8 mouse cellular contexts compared by ENCODE assay signal in genomic region chr3:58577067-58577503, GRCm38 (mm10). TPM values are rescaled to one million over a fixed set of nuclear protein-coding genes. Genes with fewer than 3 reads are reported as not detected.
DNase-seq lines count a peak whose midpoint lies in the region; ATAC-seq and TF ChIP-seq lines count a peak whose summit lies in the region.

No protein-coding gene starts in this region.

- H3K4me3 ChIP-seq in layer of hippocampus, adult 2 months = peak overlapping the region; percentile 84
- H3K4me3 ChIP-seq in bone marrow, adult 2 months (replicated peaks; ENCODE audit: control insufficient read depth, low read depth, low read length) = peak overlapping the region; percentile 83
- peak overlapping the region; percentile 94 for H3K4me3 ChIP-seq in forebrain, embryonic 15.5 days
- H3K4me3 ChIP-seq in liver, adult 2 months (ENCODE audit: insufficient read depth, low read depth, low read length) = peak overlapping the region; percentile 98
- H3K4me3 ChIP-seq in myocyte = peak overlapping the region; percentile 59

- no peaks in the 10 kb centered on the region for H3K4me1 ChIP-seq in bone marrow, adult 2 months (ENCODE audit: control insufficient read depth, insufficient read depth, low read length)
- H3K4me1 ChIP-seq in forebrain, embryonic 15.5 days = peaks cover 22% of the 10 kb centered on the region
- peaks cover 15% of the 10 kb centered on the region for H3K4me1 ChIP-seq in liver, adult 2 months (ENCODE audit: control insufficient read depth, insufficient read depth, low read length)

- WGBS in bone marrow, adult 2 months = under 1% methylated on average over 36 of the region's 36 CpGs
- 0% methylated on average over 36 of the region's 36 CpGs for WGBS in forebrain, embryonic 15.5 days
- WGBS in liver, adult 2 months = under 1% methylated on average over 36 of the region's 36 CpGs

- H3K27me3 ChIP-seq in forebrain, embryonic 15.5 days = no peaks in the 10 kb centered on the region
- H3K27me3 ChIP-seq in liver, adult 2 months (ENCODE audit: control insufficient read depth, insufficient read depth, low read length) = no peaks in the 10 kb centered on the region
- H3K27me3 ChIP-seq in myocyte (ENCODE audit: control insufficient read depth, insufficient read depth, insufficient read length) = no peaks in the 10 kb centered on the region

- H3K79me2 ChIP-seq in liver, adult 2 months (ENCODE audit: control insufficient read depth, insufficient read depth, low read length) = peaks cover 13% of the 10 kb centered on the region
- H3K79me2 ChIP-seq in myocyte (ENCODE audit: control insufficient read depth, insufficient read depth) = peaks cover 51% of the 10 kb centered on the region

- H3K9ac ChIP-seq in forebrain, embryonic 15.5 days (replicated peaks) = peak overlapping the region; percentile 97
- H3K9ac ChIP-seq in liver, adult 2 months (ENCODE audit: low read depth, low read length) = peak overlapping the region; percentile 98

- H3K36me3 ChIP-seq in forebrain, embryonic 15.5 days = no peaks in the 10 kb centered on the region
- peaks cover 2% of the 10 kb centered on the region; the same call in 1 of the 2 replicates for H3K36me3 ChIP-seq in liver, adult 2 months (ENCODE audit: control insufficient read depth, insufficient read depth, low read length)
- peaks cover 8% of the 10 kb centered on the region for H3K36me3 ChIP-seq in myocyte (ENCODE audit: control insufficient read depth, insufficient read depth)

- ATAC-seq in forebrain, embryonic 15.5 days (replicated peaks) = peak; percentile 85

- H3K4me2 ChIP-seq in forebrain, embryonic 15.5 days (replicated peaks) = peak overlapping the region; percentile 52
- H3K4me2 ChIP-seq in myocyte (ENCODE audit: low read depth) = peak overlapping the region; percentile 55

- no peak; the same call in 1 of the 2 replicates for TF ChIP-seq CTCF in layer of hippocampus, adult 2 months (conservative IDR thresholded peaks at IDR 0.05)
- TF ChIP-seq CTCF in bone marrow, adult 2 months (IDR thresholded peaks at IDR 0.05; ENCODE audit: control insufficient read depth, insufficient read depth, low read length) = no peak
- TF ChIP-seq CTCF in liver, adult 2 months (IDR thresholded peaks at IDR 0.05; ENCODE audit: low read depth, low read length) = no peak

- peak overlapping the region; percentile 93 for H3ac ChIP-seq in myocyte (ENCODE audit: control insufficient read depth, insufficient read length)

- DNase-seq in layer of hippocampus, adult 2 months (ENCODE audit: low spot score in 2 of 2) = peak; percentile 29 to 39
- no peak for DNase-seq in layer of hippocampus, adult 18-20 months (ENCODE audit: low spot score in 2 of 2)
- peak; percentile 51 for DNase-seq in kidney, adult 11 months
- peak; percentile 79 for DNase-seq in liver, adult 2 months (ENCODE audit: extremely low read depth, low read depth, low spot score)
- no peak for DNase-seq in ovary, postnatal 36 days (ENCODE audit: low spot score)

- H3K9me3 ChIP-seq in forebrain, embryonic 15.5 days = no peaks in the 10 kb centered on the region

- TF ChIP-seq POLR2A in bone marrow, adult 2 months (IDR thresholded peaks at IDR 0.05; ENCODE audit: borderline replicate concordance, control insufficient read depth, low read depth, low read length) = no peak
- TF ChIP-seq POLR2A in liver, adult 2 months (IDR thresholded peaks at IDR 0.05; ENCODE audit: extremely low read depth, insufficient read depth, low read length) = no peak
- no peak for TF ChIP-seq POLR2A in myocyte (IDR thresholded peaks at IDR 0.05; ENCODE audit: insufficient read length, low read depth)

- peak overlapping the region; percentile 97 for H3K27ac ChIP-seq in layer of hippocampus, adult 2 months
- peak overlapping the region; percentile 98 for H3K27ac ChIP-seq in bone marrow, adult 2 months (ENCODE audit: control insufficient read depth, insufficient read depth, low read depth, low read length, poor library complexity)
- peak overlapping the region; percentile 99 for H3K27ac ChIP-seq in forebrain, embryonic 15.5 days (replicated peaks)
- H3K27ac ChIP-seq in liver, adult 2 months (replicated peaks; ENCODE audit: insufficient read depth, low read depth, low read length) = peak overlapping the region; percentile 93

TF ChIP-seq in myocyte, 11 proteins besides CTCF, POLR2A, EP300 and RAD21:
- TF ChIP-seq E2F4 (IDR thresholded peaks at IDR 0.05; ENCODE audit: insufficient read depth) (no peak), USF1 (IDR thresholded peaks at IDR 0.05; ENCODE audit: low read depth) (no peak), TCF12 (IDR thresholded peaks at IDR 0.05; ENCODE audit: insufficient read depth, poor library complexity, severe bottlenecking) (no peak), REST (IDR thresholded peaks at IDR 0.05; ENCODE audit: insufficient read depth, insufficient read length) (no peak)

RNA-seq across cellular contexts. Expression of gene Selenot, which starts 0.6 kb away (rescaled TPM):
- total RNA-seq in layer of hippocampus, adult 2 months (2021) = 100 to 1,000 TPM; 144 to 148 TPM
- 100 to 1,000 TPM; 146 to 147 TPM for total RNA-seq in layer of hippocampus, adult 18-20 months (2021)
- polyA plus RNA-seq in bone marrow, adult 2 months (2011; ENCODE audit: insufficient read depth, insufficient read length, low replicate concordance, missing spikeins) = 26.7 and 31.9 TPM in 2 replicates
- polyA plus RNA-seq in forebrain, embryonic 15.5 days (2015; fragmentation: Nextera tagmentation; extraction: Ambion mirVana) = 19.4 and 21.4 TPM in 2 replicates
- total RNA-seq in liver, adult 2 months (2014; rRNA removed) = 145 and 147 TPM in 2 replicates
- 41.5 and 46.8 TPM in 2 replicates for polyA plus RNA-seq in liver, adult 2 months (2012; rRNA removed)
- polyA plus RNA-seq in myocyte (2012; fragmentation: generic; extraction: Trizol) = 35.6 TPM

RNA-seq across cellular contexts. Expression of gene Serp1, which starts 51.4 kb away (rescaled TPM):
- total RNA-seq in layer of hippocampus, adult 2 months (2021) = 10 to 100 TPM; 22.3 to 22.7 TPM
- total RNA-seq in layer of hippocampus, adult 18-20 months (2021) = 10 to 100 TPM; 21.8 to 22.5 TPM
- polyA plus RNA-seq in bone marrow, adult 2 months (2011; ENCODE audit: insufficient read depth, insufficient read length, low replicate concordance, missing spikeins) = 23.7 and 30.7 TPM in 2 replicates
- 87.1 and 87.6 TPM in 2 replicates for polyA plus RNA-seq in forebrain, embryonic 15.5 days (2015; fragmentation: Nextera tagmentation; extraction: Ambion mirVana)
- 165 and 177 TPM in 2 replicates for total RNA-seq in liver, adult 2 months (2014; rRNA removed)
- 45.5 and 54.5 TPM in 2 replicates for polyA plus RNA-seq in liver, adult 2 months (2012; rRNA removed)
- 28.3 TPM for polyA plus RNA-seq in myocyte (2012; fragmentation: generic; extraction: Trizol)

RNA-seq across cellular contexts. Expression of gene Eif2a, which starts 51.5 kb away (rescaled TPM):
- total RNA-seq in layer of hippocampus, adult 2 months (2021) = 10 to 100 TPM; 43.3 to 52.2 TPM
- total RNA-seq in layer of hippocampus, adult 18-20 months (2021) = 10 to 100 TPM; 44.1 to 48.3 TPM
- polyA plus RNA-seq in bone marrow, adult 2 months (2011; ENCODE audit: insufficient read depth, insufficient read length, low replicate concordance, missing spikeins) = 21.5 and 34.5 TPM in 2 replicates
- polyA plus RNA-seq in forebrain, embryonic 15.5 days (2015; fragmentation: Nextera tagmentation; extraction: Ambion mirVana) = 47.1 and 49.5 TPM in 2 replicates
- total RNA-seq in liver, adult 2 months (2014; rRNA removed) = 52.5 and 66.7 TPM in 2 replicates
- polyA plus RNA-seq in liver, adult 2 months (2012; rRNA removed) = 5.4 and 5.7 TPM in 2 replicates
- 14.4 TPM for polyA plus RNA-seq in myocyte (2012; fragmentation: generic; extraction: Trizol)

RNA-seq across cellular contexts. Expression of gene Erich6, which starts 59.9 kb away (rescaled TPM):
- total RNA-seq in layer of hippocampus, adult 2 months (2021) = 1 to 10 TPM; 1.3 to 1.7 TPM
- under 1 TPM; 0.74 to 0.86 TPM for total RNA-seq in layer of hippocampus, adult 18-20 months (2021)
- not detected in 2 replicates for polyA plus RNA-seq in bone marrow, adult 2 months (2011; ENCODE audit: insufficient read depth, insufficient read length, low replicate concordance, missing spikeins)
- 0.08 and 0.10 TPM in 2 replicates for polyA plus RNA-seq in forebrain, embryonic 15.5 days (2015; fragmentation: Nextera tagmentation; extraction: Ambion mirVana)
- total RNA-seq in liver, adult 2 months (2014; rRNA removed) = not detected in 2 replicates
- not detected in 2 replicates for polyA plus RNA-seq in liver, adult 2 months (2012; rRNA removed)
- 0.20 TPM for polyA plus RNA-seq in myocyte (2012; fragmentation: generic; extraction: Trizol)

Comparison
In these comparisons a context has a peak if more than half of its experiments do, and no peak if none do; other contexts are left out.
1. DNase-seq: peak in layer of hippocampus, adult 2 months (2 of 2), kidney, adult 11 months (single experiment) and liver, adult 2 months (single experiment); none in layer of hippocampus, adult 18-20 months (0 of 2) and ovary, postnatal 36 days (single experiment).
2. Peak in every context shown above with its lines, with median percentiles within 50 percentile points of each other: H3K27ac ChIP-seq and H3K4me3 ChIP-seq.